Mouse (Mus musculus) lung, adult 2 months (tissue): Measurements from ENCODE around the gene Fcgr4.
A peak's percentile ranks its signal among the peaks of the same experiment; 100 is the strongest.

Experiments
- CTCF ChIP-seq: fragments of 200-500 bp; IDR thresholded peaks from 2 replicates; pipeline ENCODE4 v1.5.1; 2011; ENCODE audit warnings: mild to moderate bottlenecking, low read length, control low read depth; ENCODE audit not compliant: insufficient read depth
- POLR2A ChIP-seq: fragments of 200-500 bp; IDR thresholded peaks from 2 replicates; pipeline ENCODE4 v1.6.1; 2011; ENCODE audit warnings: low read depth, mild to moderate bottlenecking, control low read depth, low read length, borderline replicate concordance; ENCODE audit errors: extremely low read depth

DNA sequence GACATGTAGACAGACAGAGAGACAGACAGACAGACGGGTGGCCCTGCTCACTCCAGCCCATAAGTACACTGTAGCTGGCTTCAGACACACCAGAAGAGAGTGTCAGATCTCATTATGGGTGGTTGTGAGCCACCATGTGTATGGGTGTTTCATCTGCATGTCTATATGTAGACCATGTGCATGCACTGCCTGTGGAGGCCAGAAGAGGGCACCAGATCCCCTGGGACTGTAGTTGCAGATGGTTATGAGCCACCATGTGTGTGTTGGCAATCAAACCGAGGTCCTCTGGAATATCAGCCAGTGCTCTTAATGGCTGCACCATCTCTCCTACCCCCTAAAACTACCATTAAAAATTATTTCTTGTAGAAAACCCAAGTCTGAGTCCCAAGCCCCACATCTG lies 11.8 kb upstream of the Fcgr4 start:
- TF ChIP-seq CTCF (0 out of 2 replicates have a peak, but pooled peaks have one; percentile 32), POLR2A (no peak)
